Mouse (Mus musculus): ENCODE measurements around the gene Cand2.

GRCm38 (mm10) chr6:115758981-115759435 is 15.3 kb upstream of the Cand2 start:
- TF ChIP-seq CTCF (IDR thresholded peaks at IDR 0.05) (no peak), EP300 (IDR thresholded peaks at IDR 0.05) (no peak)
